Mouse (Mus musculus) left cerebral cortex, postnatal 36 days (tissue): ENCODE data around the gene Boc. TPM values are rescaled to one million over a fixed set of nuclear protein-coding genes. Genes with fewer than 3 reads are reported as not detected.

ENCODE experiments used
- DNase-seq, 2 experiments: peaks; one replicate each; pipeline ENCODE4 v3.0.0; 2021 to 2022; ENCODE audit warnings: low spot score in 2 of 2, mixed read lengths in 1 of 2
- intact Hi-C: fragments of 180-260 bp; cut with DNase I; formaldehyde crosslinking; loops from one replicate; pipeline ENCODE4 v1.15.1; 2025
- total RNA-seq, 2 experiments: library from RNA; stranded (reverse); gene quantifications; 2 replicates each; pipeline ENCODE4 v1.2.3; 2021

The Boc gene
- total RNA-seq: 10 to 100 TPM; 18.8 to 20.5 TPM

DNA sequence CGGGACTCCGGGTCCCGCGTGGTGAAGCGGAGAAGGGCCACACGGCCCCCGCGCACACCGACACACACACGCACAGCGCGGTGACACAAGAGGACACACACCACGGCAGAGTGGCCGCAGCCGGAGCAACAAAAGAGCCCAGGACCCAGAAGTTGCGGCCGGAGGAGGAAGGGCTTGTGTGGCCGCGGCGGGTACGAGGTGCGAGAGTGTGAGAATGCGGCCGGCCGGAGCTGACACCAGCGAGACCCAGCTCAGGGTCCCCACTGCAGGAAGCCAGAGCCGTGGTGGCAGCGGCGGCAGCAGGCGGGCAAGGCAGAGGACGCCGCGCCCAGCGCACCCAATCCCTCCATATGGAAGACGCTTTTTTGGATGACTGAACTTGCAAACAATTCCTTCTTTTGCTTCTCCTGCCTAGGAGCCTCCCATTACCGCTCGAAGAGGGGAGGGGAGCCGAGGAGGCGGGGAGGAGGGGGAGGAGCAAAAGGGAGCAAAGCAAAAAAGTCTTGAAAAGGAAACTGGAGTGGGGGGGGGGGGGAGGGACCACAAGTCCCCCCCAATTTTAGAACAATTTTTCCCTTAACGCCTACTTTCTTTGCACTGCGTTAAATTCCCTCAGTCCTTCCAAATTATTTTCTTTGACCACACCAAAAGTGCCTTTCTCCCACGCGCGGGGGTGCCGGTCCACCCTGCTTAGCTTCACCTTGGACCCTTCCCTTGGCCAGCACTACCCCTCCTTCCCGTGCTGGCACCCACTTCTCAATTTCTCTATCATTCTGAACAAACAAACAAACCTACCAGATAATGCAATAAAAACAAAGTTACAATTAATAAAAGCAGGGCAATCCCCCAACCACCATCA is at the start of gene Boc:
TSS of gene Boc (minus strand) at position 427 of the 859 bp plus-strand sequence.
- peak; percentile 57 to 61 for DNase-seq
- intact Hi-C loops: loop anchor here (5.0 kb wide), 2 partner anchors 54 to 76 kb away; no protein-coding TSS in a partner anchor

DNA sequence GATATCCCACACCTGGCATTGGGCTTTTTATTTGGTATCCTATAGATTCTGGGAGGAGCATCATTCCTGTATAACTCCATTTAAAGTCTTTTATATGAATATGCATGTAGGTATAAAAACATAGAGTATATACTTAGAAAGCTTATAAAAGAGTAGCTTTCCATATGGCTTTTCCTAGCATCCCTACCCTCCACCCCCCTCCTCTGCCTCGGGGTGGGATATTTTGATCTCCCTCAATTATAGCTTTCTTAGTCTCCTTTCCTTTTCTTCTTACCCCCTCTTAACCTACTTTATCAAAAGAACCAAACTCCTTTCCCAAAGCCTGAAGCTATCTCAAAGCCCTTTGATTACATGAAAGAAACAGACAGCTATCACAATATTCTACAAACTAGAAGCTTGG is 47.9 kb upstream of the Boc start:
- intact Hi-C loops: no loop called here
- no peak for DNase-seq

DNA sequence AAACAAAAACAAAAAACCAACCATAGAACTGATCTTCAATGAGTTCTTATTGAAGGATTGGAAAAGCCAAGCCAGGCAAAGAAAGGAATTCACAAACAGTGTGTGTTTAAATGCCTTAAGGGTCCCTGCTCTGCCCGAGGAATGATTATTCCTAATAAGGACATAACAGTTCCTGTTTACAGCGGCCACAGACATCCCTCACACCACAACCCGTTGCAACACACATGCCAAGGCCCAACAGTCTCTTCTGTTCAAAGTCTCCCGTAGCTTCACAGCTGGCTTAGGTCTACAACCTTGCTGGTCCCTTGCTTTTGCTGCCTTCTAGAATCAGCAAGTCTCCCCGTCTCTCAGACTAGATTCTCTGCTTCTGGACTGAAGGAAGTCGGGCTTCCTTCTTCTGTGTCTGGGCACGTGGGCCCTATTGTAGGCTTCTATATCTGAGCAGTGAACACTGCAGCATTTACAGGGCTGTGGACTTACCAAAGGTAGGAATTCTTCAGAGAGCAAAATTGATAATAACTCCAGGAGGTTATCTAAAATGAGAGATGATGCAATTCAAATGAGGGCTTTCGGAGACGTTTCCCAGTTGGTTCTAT is 45.4 kb upstream of the Boc start:
- intact Hi-C loops: no loop called here
- no peak for DNase-seq

DNA sequence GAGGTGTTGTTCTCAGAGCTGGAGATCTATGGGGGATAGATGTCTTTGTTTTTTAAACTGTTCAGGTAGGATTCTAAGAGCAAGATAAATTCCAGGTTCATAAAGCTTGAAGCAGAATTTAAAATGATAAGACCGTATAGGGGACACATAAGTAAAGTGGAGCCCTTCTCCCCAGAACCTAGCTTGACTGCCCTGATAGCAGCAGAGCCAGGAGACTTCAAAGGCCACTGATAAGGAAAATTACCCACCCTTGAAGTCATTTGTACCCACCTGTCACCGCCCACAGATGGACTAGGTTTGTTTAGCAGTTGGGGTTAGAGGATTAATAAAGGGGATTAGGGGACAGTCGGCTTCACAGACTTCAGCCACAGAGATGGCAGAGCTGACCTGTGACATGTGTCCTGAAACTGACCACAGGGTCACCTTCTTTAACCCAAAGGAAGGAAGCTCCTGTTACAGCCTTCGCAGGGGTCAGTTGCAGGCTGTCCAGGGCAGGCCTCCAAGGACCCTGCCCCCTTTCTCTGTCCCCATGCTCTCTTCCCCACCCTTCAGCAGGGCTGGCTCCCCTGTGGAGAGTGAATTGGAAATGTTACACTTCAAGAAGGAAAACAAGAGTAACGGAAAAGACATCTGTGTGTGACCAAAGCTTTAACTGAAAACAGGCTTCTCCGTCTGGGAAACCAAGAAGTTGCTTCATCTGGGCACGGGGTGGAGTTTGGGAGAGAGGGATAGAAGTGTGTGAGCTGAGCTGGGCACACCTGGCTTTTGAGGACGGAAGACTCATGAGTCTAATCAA is 43.5 kb upstream of the Boc start:
- intact Hi-C loops: no loop called here
- DNase-seq: no peak

DNA sequence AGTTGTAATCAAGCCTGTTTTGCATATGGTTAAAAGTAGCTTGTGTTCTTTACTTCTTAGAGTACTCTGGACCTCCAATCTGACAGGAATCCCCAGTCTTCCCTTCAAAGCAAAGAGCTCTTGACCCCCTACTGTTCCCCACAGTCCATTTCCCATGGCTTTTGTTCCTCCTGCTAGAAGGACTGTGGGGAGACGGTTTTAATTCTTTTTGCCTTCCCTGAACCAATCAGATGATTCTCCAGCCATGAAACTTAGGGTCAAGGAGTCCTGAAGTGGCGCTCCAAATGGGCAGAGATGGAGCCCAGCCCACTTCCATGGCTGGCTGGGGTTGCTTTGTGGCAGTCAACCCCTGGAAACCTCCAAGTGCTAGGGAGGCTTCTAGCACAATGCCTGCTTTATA is 42.5 kb upstream of the Boc start:
- no peak for DNase-seq
- intact Hi-C loops: no loop called here

DNA sequence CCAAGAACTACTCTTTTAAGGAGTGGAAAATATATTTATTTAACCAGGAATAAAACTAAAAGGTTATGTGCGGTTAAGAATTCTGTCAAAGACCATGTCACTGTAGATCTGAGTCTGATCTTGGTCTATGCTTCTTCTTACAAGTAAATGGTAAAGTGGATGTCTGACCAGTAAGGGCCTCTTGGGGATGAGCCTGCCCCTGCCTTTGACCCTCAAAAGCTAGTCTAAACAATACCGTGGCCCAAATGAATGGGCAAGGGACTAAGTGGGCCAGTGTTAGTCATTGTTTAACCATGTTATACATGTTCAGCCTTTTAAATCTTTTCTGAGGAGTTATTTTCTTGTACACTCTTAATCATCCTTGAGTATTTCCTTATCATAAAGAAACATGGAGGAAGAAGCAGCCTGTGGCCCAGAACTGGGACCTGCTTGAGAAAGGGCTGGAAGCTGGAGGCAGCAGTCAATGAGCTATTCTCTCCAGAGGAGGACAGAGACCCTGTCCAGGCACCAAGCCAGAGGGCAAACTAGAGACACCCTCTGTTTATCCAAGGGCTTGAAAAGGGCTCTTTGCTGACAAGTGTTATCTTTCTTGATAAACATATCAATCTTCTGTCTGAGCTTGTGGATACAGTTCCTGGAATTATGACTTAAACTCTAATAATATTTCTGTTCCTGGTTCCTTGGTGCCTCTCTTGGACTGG is 38.6 kb upstream of the Boc start:
- intact Hi-C loops: no loop called here
- DNase-seq: no peak

DNA sequence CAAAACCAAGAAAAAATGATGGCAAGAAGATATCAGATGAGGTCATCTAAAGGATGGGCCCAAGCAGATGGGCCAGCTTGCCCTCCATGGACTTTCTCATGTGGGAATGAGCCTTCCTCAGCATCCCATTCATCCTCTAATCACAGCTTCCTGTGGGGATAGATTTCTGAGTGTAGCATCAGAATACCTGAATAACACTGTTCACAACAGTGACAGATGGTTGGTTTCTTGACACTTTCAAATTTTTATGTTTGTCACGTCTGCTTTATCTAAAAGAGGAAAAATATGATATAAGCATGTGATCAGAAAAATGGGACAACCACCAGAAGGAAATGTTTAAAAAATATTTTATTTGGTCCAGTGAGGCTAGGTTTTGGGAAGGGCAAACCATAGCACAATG is 30.8 kb upstream of the Boc start:
- intact Hi-C loops: no loop called here
- no peak for DNase-seq

DNA sequence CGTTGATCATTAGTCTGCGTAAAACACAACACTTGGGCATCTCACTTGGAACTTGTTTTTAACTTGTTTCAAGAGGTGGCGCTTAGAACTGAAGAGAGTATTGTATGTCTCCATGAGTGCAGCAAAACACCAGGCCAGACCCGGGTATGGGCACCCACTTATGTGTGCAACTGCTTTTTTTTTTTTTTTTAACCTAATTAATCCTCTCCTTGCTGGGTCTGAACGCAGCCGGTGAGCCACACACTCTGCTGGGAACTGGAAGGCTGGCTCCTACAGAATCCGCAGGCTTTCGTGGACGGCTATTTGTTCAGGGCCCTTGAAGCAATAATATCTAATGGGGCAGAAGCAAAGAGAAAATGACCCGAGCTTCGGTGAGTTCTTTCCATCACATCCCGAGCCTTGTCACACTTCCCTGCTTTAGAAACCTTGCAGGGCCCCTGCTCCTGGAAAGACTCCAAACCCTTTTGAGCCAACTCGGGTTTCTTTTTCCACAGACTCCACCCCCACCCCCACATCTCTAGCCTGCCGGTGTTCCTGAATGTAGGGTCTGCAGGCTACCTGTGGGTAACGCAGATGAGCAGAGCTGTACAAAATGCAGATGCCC is 20.8 kb upstream of the Boc start:
- DNase-seq: no peak
- intact Hi-C loops: no loop called here

DNA sequence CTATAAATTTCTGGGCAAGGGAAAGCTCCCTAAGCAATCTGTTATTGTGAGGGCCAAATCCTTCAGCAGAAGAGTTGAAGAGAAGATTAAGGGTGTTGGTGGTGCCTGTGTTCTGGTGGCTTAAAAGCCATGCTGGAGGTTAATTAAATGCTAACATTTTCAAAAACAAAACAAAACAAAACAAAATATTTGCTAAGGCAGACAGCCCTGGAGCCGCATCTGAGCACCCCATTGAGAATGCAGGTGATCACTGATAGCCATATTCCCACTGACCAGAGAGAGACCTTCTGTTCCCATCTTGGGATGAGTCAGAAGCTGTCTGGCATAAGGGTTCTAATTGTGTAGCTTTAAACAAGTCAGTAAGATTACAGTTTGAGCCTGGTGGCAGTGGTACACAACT is 19.9 kb upstream of the Boc start:
- intact Hi-C loops: no loop called here
- DNase-seq: no peak

DNA sequence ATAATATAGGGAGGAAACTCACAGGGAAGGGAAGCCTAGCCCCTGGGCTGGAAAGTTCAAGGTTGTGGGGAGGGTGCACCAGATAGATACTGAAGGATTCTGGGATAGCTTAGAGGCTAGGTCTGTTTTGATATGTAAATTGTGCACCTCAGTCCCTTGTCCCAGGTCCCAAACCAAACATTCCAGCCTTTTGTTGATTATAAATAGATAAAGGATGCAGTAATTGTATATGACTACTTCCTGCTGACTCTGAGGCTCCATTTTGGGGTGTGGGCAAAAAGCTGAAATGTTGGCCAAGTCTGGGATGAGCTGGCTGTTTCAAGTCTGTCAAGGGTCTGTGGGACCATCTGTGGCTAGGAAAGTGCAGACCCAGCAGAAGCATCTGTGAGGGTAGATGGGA is 9.4 kb upstream of the Boc start:
- intact Hi-C loops: loop anchor here (10.0 kb wide), 1 partner anchor 117 kb away; no protein-coding TSS in a partner anchor
- no peak for DNase-seq

DNA sequence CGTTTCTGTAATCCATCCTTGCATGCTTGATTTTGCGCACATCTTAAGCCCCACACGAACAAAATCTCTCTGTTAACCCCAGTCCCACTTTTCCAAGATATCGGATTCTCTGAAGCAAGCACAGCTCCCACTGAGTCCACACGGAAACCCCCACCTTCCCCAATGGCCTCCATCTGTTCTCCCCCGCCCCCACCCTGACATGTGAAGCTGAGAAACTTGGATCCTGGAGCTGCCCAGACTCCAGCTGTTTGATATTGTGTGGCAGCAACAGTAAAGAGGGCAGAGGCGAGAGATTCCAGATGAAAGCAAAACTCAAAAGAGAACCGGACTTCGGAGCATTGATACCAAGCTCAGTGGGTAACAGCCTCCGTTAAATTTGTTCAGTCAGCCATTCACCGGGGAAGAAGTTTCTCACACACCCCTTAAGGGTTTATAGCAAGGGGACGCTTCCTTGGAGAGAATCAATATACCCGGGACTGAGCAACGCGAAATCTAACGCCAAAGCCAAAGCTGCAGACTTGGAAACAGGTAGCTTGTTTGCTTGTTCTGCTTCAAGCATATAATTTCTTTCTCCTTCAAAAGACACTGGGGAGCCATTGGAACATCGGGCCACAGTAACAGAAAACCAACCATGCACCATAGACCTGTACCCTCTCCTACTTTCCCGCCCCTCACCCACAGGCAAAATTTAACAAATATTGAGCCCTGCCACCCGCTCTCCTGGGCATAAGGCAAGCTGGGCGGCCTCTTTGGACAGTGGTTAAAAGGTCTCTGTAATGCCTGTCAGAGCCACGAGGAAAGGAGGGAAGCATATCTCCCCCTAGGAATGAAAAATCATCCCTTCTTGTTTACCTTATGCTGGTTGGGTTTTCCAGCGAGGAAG is 6.9 kb upstream of the Boc start:
- no peak for DNase-seq
- intact Hi-C loops: loop anchor here (10.0 kb wide), 1 partner anchor 119 kb away; no protein-coding TSS in a partner anchor

DNA sequence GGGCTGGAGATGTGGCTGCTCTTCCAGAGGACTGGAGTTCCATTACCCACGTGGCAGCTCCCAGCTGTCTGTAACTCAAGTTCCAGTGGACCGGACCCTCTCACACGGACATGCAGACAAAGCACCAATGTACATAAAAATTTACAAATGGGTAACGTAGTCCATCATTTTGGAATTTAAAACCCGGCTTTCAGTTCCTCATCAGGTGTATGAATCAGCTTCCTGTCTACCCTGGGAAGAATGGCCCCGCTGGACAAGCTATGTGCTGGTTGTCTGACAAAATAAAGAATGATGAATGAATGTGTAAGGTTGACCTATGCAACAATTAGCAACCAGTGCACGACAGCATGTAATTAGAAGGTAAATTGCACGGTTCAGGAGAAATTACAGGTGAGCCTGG is 5.7 kb upstream of the Boc start:
- DNase-seq: no peak
- intact Hi-C loops: loop anchor here (10.0 kb wide), 1 partner anchor 120 kb away; no protein-coding TSS in a partner anchor

DNA sequence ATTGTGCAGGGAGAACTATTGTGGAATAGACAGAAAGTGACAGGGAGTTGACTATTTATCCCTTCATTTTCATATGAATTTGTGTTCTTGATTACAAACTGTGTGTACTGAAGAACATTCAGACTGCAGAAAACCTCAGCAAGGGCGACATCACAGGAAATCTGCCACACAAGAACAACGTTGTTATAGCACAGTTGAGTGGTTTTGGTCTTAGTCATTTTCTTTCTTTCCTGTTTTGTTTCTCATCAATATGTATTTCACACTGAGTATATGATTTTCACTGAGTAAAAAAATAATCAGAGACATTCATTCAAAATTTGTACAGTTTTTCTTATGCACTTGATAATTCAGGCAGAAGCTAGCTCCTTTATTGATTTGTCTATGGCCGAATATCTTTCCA is 3.4 kb upstream of the Boc start:
- intact Hi-C loops: loop anchor here (10.0 kb wide), 1 partner anchor 123 kb away; no protein-coding TSS in a partner anchor
- no peak for DNase-seq

DNA sequence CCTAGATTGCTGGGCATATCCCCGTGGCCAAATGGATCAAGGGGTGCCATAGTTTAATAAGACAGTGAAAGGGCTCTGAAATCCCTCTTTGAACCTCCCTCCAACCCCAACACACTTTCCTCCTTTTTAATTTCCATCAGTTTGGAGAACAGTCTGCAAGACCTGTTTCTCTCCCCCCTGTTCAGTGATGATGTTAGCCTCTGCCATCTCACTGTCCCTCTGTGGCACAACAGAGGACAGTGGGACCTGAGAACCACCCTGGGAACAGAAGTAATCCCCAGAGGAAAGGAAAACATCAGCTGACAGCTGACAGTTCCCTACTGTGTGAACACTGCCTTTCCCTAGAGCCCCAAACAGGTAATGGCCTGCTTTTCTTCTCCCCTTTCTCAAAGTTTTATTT is 1.5 kb upstream of the Boc start:
- DNase-seq: no peak
- intact Hi-C loops: loop anchor here (10.0 kb wide), 1 partner anchor 125 kb away; no protein-coding TSS in a partner anchor

DNA sequence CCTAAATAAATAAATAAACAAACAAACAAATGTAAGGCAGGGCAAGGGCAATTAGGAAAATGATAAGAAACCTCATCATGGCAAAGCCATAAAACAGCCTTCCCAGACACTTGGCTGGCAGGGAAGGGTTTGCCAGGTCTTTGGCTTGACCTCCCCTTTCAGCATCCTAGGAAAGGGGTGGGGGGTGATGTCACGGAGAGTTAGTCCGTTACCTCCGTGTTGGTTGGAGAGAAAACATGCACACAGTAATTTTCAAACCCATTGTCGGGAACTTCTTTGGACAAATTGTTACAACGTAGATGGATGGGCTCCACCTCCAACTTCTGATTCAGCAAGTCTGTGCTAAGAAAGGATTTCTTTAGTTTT is 616 bp upstream of the Boc start:
- intact Hi-C loops: loop anchor here (5.0 kb wide), 2 partner anchors 53 to 77 kb away; no protein-coding TSS in a partner anchor
- no peak for DNase-seq

DNA sequence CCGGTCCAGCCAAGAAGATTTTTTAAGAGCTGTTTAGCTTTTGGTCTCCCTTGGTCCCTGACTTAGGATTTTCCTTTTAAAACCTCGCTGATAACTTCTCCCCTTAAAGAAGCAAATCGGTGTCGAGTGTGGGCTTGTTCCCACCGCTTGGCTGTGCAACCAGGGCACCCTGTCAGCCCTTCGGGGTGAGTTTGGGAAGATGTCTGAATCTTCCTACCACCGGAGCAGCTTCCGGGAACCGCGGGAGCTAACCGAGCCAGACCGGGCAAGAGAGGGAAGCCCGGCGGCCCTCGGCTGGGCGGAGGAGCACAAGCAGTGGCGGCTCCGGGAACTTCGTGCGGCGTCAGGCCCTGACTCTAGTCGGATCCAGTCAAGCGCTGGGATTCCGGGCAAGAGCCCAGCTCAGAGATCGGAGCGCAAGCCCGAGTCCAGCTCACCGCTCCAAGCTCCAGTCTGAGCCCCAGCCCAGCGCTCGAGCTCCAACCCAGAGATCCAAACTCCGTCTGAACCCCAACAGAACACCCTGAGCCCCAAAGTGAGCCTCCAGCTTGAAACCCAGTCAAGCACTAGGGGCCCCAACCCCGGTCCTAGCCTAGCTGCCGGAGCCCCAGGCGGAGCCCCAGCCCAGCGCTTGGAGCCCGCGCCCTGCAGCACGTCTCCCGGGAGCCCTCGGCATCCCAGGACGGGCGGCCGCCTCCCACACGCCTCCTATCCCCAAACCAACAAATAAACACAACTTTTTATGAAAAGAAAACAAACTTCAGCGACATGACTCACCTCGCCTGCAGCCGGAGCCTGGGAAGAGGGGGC is 831 bp downstream of the Boc start:
- DNase-seq: peak; percentile 56 to 76

DNA sequence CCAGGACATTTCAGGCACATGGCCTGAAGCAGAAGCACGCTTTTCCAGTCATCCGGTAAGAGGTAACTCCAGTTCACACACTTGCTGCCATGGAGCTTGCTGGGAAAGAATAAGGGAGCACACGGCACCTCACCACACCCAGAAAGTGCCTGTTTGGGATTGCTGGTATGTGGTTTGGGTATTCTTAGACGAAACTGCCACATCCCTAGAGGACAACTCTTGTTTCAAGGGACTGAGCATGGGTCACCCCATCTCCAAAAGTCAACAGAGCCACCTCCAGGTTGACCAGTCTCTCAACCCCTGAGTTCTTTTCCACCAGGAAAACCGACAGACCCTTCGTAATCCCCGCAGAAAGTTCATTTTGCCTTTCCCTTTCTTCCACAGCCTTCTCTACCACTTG is 1.6 kb downstream of the Boc start:
- intact Hi-C loops: loop anchor here (5.0 kb wide), 2 partner anchors 55 to 75 kb away; no protein-coding TSS in a partner anchor
- no peak for DNase-seq

More for the DNA sequence above, 831 bp downstream of the Boc start:
- intact Hi-C loops: loop anchor here (5.0 kb wide), 2 partner anchors 54 to 76 kb away; no protein-coding TSS in a partner anchor
